Mouse (Mus musculus) testis, adult 2 months (tissue): ENCODE results near the gene Tcte1. TPM values are rescaled to one million over a fixed set of nuclear protein-coding genes. Genes with fewer than 3 reads are reported as not detected.

ENCODE experiments used
- H3K27ac ChIP-seq: fragments of 200-500 bp; 2 replicates; pipeline ENCODE4 v1.5.1; 2012; ENCODE audit warnings: low read depth, low read length; ENCODE audit not compliant: control insufficient read depth, insufficient read depth
- H3K27me3 ChIP-seq: fragments of 200-500 bp; 2 replicates; pipeline ENCODE4 v1.6.1; 2012; ENCODE audit warnings: mild to moderate bottlenecking, low read length, moderate library complexity; ENCODE audit not compliant: control insufficient read depth, insufficient read depth
- H3K36me3 ChIP-seq: fragments of 200-500 bp; 2 replicates; pipeline ENCODE4 v1.6.1; 2012; ENCODE audit warnings: mild to moderate bottlenecking, low read length; ENCODE audit not compliant: control insufficient read depth, insufficient read depth
- H3K4me1 ChIP-seq: fragments of 200-500 bp; 2 replicates; pipeline ENCODE4 v1.6.1; 2012; ENCODE audit warnings: low read length; ENCODE audit not compliant: control insufficient read depth, insufficient read depth
- H3K4me3 ChIP-seq: fragments of 200-500 bp; 2 replicates; pipeline ENCODE4 v1.5.1; 2012; ENCODE audit warnings: low read depth, mild to moderate bottlenecking, low read length, moderate library complexity, mixed read lengths; ENCODE audit not compliant: control insufficient read depth
- CTCF ChIP-seq: fragments of 200-500 bp; IDR thresholded peaks from 2 replicates; pipeline ENCODE4 v1.5.1; 2012; ENCODE audit warnings: low read depth, mild to moderate bottlenecking, inconsistent platforms, low read length, moderate library complexity; ENCODE audit not compliant: control insufficient read depth, insufficient read depth, insufficient replicate concordance
- POLR2A ChIP-seq: fragments of 200-500 bp; IDR thresholded peaks from 2 replicates; pipeline ENCODE4 v1.6.1; 2012; ENCODE audit warnings: low read depth, mild to moderate bottlenecking, inconsistent platforms, low read length, moderate library complexity; ENCODE audit not compliant: control insufficient read depth
- polyA plus RNA-seq: library from polyadenylated mRNA; depleted of rRNA; stranded (reverse); fragments of >200 nt; gene quantifications from 2 replicates; pipeline ENCODE4 v1.2.3, GENCODE M21; 2012

Tcte1 gene
- polyA plus RNA-seq, 1 experiment, result 261 TPM

DNA sequence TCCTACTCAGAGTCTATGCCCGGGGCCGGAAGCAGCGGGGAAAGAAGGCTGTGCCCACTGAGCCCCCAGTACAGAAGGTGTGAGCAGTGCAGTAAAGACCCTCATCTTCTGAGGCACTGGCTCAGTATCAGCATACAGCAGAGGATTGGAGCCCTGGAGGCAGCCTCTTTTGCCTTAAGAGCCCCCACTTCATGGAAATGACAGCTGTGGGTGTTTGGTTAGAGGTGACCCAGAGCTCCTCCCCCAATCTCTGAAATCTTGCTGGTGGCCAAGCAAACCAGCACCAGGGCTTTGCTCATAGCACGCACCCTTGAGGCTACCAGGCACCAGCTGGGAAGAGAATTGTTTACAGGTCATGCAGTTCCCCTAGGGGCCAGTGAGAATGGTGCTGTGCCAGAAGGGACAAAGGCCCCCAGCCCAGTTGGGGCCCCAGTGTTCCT, 43.9 kb downstream of the Tcte1 start:
- H3K4me1 ChIP-seq, result peaks cover 9% of the 10 kb centered on the region
- no peak overlapping the region for H3K4me3 ChIP-seq
- no peak overlapping the region for H3K27ac ChIP-seq
- TF ChIP-seq CTCF (no peak), POLR2A (no peak)
- peaks cover 4% of the 10 kb centered on the region for H3K36me3 ChIP-seq
- no peaks in the 10 kb centered on the region for H3K27me3 ChIP-seq

GRCm38 (mm10) chr17:45568990-45569389, 45.8 kb downstream of the Tcte1 start:
- Histone ChIP-seq H3K27me3 (no peaks in the 10 kb centered on the region), H3K4me3 (no peak overlapping the region), H3K4me1 (peaks cover 14% of the 10 kb centered on the region), H3K27ac (no peak overlapping the region), H3K36me3 (peaks cover 4% of the 10 kb centered on the region)
- TF ChIP-seq CTCF, result no peak

- Histone ChIP-seq H3K4me1 (peaks cover 13% of the 10 kb centered on the region), H3K27ac (no peak overlapping the region), H3K27me3 (no peaks in the 10 kb centered on the region), H3K36me3 (peaks cover 4% of the 10 kb centered on the region), H3K4me3 (no peak overlapping the region)
- TF ChIP-seq CTCF, result no peak
- no peak for TF ChIP-seq POLR2A
Observed at GRCm38 (mm10) chr17:45569999-45570398, 46.8 kb downstream of the Tcte1 start.

GRCm38 (mm10) chr17:45572103-45573086, 49.2 kb downstream of the Tcte1 start:
- TF ChIP-seq POLR2A (no peak), CTCF (no peak)
- Histone ChIP-seq H3K27ac (peak overlapping the region; percentile 88), H3K4me3 (peak overlapping the region; percentile 90), H3K36me3 (peaks cover 4% of the 10 kb centered on the region), H3K27me3 (no peaks in the 10 kb centered on the region), H3K4me1 (peaks cover 11% of the 10 kb centered on the region)

- peaks cover 4% of the 10 kb centered on the region for H3K36me3 ChIP-seq
- peaks cover 11% of the 10 kb centered on the region for H3K4me1 ChIP-seq
- peak within 1 kb of the TSS; percentile 98 for H3K27ac ChIP-seq
- peak within 1 kb of the TSS; percentile 90 for H3K4me3 ChIP-seq
- no peak for TF ChIP-seq CTCF
- peak; percentile 99 for TF ChIP-seq POLR2A
- H3K27me3 ChIP-seq, result no peaks in the 10 kb centered on the region
Observed at GRCm38 (mm10) chr17:45573087-45573779, 50.0 kb downstream of the Tcte1 start, which contains the start of gene Hsp90ab1. Gene Hsp90ab1 (minus strand): TSS chr17:45573271.

DNA sequence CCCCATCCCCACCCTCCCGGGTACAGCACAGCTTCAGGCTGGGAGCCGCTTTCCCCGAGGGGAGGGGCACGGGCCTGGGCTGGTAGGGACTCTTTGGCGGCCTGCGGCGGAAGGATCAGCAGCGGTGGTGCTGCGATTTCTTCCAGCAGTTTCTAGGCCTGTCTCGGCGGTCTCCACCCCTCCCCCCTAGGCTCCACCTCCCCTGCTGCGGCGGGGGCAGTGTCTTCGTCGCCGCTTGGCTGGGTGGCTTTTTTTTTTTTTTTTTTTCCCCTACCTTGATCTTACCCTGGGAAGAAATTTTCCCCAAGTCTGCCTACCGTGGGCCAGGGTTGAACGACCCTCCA, 50.5 kb downstream of the Tcte1 start:
- TF ChIP-seq CTCF (no peak), POLR2A (peak; percentile 48; the same call in 1 of the 2 replicates)
- Histone ChIP-seq H3K4me3 (peak overlapping the region; percentile 90), H3K27me3 (no peaks in the 10 kb centered on the region), H3K27ac (peak overlapping the region; percentile 98), H3K36me3 (peaks cover 4% of the 10 kb centered on the region), H3K4me1 (peaks cover 11% of the 10 kb centered on the region)

- Histone ChIP-seq H3K36me3 (peaks cover 4% of the 10 kb centered on the region), H3K4me1 (peaks cover 11% of the 10 kb centered on the region), H3K27me3 (no peaks in the 10 kb centered on the region), H3K4me3 (peak overlapping the region; percentile 90), H3K27ac (peak overlapping the region; percentile 98)
- no peak for TF ChIP-seq CTCF
- TF ChIP-seq POLR2A, result peak; percentile 24; the same call in 1 of the 2 replicates
Observed at GRCm38 (mm10) chr17:45574129-45574761, 51.0 kb downstream of the Tcte1 start.
